Mouse (Mus musculus): ENCODE measurements around the gene Dgkg.

The Dgkg gene

GRCm38 (mm10) chr16:22645256-22645655, 11.8 kb downstream of the Dgkg start:
- DNase-seq (ENCODE audit: low read depth, low spot score): peak; percentile 67

GRCm38 (mm10) chr16:22643460-22643859, 13.6 kb downstream of the Dgkg start:
- no peak for DNase-seq (ENCODE audit: low read depth, low spot score)

- no peak for DNase-seq (ENCODE audit: low read depth, low spot score)
Measured at GRCm38 (mm10) chr16:22642953-22643352, 14.1 kb downstream of the Dgkg start.

- DNase-seq (ENCODE audit: low read depth, low spot score): no peak
Measured at GRCm38 (mm10) chr16:22642054-22642453, 15.0 kb downstream of the Dgkg start.

GRCm38 (mm10) chr16:22641588-22641987, 15.4 kb downstream of the Dgkg start:
- DNase-seq (ENCODE audit: low read depth, low spot score): no peak

- peak; percentile 97 for DNase-seq (ENCODE audit: low read depth, low spot score)
Measured at GRCm38 (mm10) chr16:22637311-22637710, 19.7 kb downstream of the Dgkg start.

GRCm38 (mm10) chr16:22635706-22636105, 21.3 kb downstream of the Dgkg start:
- peak; percentile 57 for DNase-seq (ENCODE audit: low read depth, low spot score)

GRCm38 (mm10) chr16:22633063-22633462, 24.0 kb downstream of the Dgkg start:
- no peak for DNase-seq (ENCODE audit: low read depth, low spot score)

GRCm38 (mm10) chr16:22630351-22630750, 26.7 kb downstream of the Dgkg start:
- no peak for DNase-seq (ENCODE audit: low read depth, low spot score)

- no peak for DNase-seq (ENCODE audit: low read depth, low spot score)
Measured at GRCm38 (mm10) chr16:22629900-22630299, 27.1 kb downstream of the Dgkg start.

- no peak for DNase-seq (ENCODE audit: low read depth, low spot score)
Measured at GRCm38 (mm10) chr16:22625987-22626386, 31.0 kb downstream of the Dgkg start.

GRCm38 (mm10) chr16:22625412-22625811, 31.6 kb downstream of the Dgkg start:
- DNase-seq (ENCODE audit: low read depth, low spot score): no peak

- DNase-seq (ENCODE audit: low read depth, low spot score): peak; percentile 72
Measured at GRCm38 (mm10) chr16:22622286-22622685, 34.7 kb downstream of the Dgkg start.

- DNase-seq (ENCODE audit: low read depth, low spot score): no peak
Measured at GRCm38 (mm10) chr16:22621299-22621920, 35.6 kb downstream of the Dgkg start.

- no peak for DNase-seq (ENCODE audit: low read depth, low spot score)
Measured at GRCm38 (mm10) chr16:22618424-22619056, 38.5 kb downstream of the Dgkg start.

GRCm38 (mm10) chr16:22615805-22616204, 41.2 kb downstream of the Dgkg start:
- DNase-seq (ENCODE audit: low read depth, low spot score): no peak

- no peak for DNase-seq (ENCODE audit: low read depth, low spot score)
Measured at GRCm38 (mm10) chr16:22613186-22614073, 43.6 kb downstream of the Dgkg start.

GRCm38 (mm10) chr16:22608046-22608445, 49.0 kb downstream of the Dgkg start:
- DNase-seq (ENCODE audit: low read depth, low spot score): no peak

- DNase-seq (ENCODE audit: low read depth, low spot score): no peak
Measured at GRCm38 (mm10) chr16:22606989-22607388, 50.0 kb downstream of the Dgkg start.

GRCm38 (mm10) chr16:22602399-22602798, 54.6 kb downstream of the Dgkg start:
- DNase-seq (ENCODE audit: low read depth, low spot score): no peak

GRCm38 (mm10) chr16:22601756-22602155, 55.3 kb downstream of the Dgkg start:
- DNase-seq (ENCODE audit: low read depth, low spot score): no peak

- no peak for DNase-seq (ENCODE audit: low read depth, low spot score)
Measured at GRCm38 (mm10) chr16:22600108-22600699, 56.8 kb downstream of the Dgkg start.
